Mouse (Mus musculus) olfactory bulb, adult 2 months (tissue): ENCODE measurements at regions not wholly inside any gene's neighbourhood (a gene's known extent, or its start where the extent isn't known, plus 50 kb on each side); places are given as distances from the start of the nearest gene placed in this dataset.

Experiments
- CTCF ChIP-seq: fragments of 200-500 bp; IDR thresholded peaks from 2 replicates; pipeline ENCODE4 v1.5.1; 2012; ENCODE audit warnings: low read depth, mild to moderate bottlenecking, low read length, moderate library complexity; ENCODE audit not compliant: insufficient read depth
- POLR2A ChIP-seq: fragments of 200-500 bp; IDR thresholded peaks from 2 replicates; pipeline ENCODE4 v1.6.1; 2012; ENCODE audit warnings: mild to moderate bottlenecking, low read depth, low read length, moderate library complexity; ENCODE audit not compliant: insufficient read depth

DNA sequence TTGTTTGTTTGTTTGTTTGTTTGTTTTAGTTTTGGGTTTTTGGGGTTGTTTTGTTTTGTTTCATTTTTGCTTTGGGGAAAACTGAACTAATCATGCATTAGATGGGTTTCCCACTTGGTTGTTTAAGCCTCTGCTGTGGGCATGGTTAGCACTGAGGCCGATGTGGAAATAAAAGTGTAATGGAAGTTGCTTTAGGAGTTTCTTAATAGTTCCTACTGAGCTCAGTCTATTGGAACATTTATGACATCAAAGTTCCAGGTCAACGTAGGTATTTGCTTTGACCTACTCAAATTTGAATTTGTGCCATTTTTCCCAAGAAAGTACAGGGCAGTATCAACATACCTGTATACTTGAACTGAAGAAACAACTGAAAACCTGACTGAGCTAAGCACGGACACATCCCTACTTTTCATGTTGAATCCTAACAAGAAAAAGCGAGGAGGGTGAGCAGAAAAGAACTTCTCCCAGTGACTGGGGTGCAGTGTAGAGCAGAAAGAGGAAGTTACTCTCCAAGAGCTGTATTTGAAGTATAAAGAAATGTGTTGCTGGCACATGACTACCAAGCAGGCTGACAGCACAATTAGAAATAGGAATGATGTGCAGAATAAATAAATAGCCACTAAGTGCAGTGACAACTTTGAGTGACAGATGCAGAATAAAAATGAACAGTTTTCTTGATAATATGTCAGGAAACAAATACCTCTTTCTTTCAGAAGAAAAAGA is 122.0 kb upstream of the Atp2b1 start:
- TF ChIP-seq CTCF (no peak), POLR2A (no peak)
